Mouse (Mus musculus): Measurements from ENCODE around the gene Dock9. TPM values are rescaled to one million over a fixed set of nuclear protein-coding genes. Genes with fewer than 3 reads are reported as not detected.
"Not testable (repeated sequence)": the region's sequence is repeated elsewhere in the genome, so short reads cannot be mapped to it uniquely, and the experiment has no call there.

The Dock9 gene
- polyA plus RNA-seq, 1 experiment from 2014 or later = 7.0 TPM

GRCm38 (mm10) chr14:121700013-121700412 lies 97.6 kb downstream of the Dock9 start:
- H3K27ac ChIP-seq (ENCODE audit: poor library complexity, severe bottlenecking) = no peak overlapping the region
- no peak for ATAC-seq (ENCODE audit: insufficient number of reproducible peaks, low FRiP score)
- H3K9ac ChIP-seq = no peak overlapping the region
- no peaks in the 10 kb centered on the region for H3K27me3 ChIP-seq (replicated peaks)
- H3K36me3 ChIP-seq = no peaks in the 10 kb centered on the region
- no peak overlapping the region for H3K4me2 ChIP-seq
- H3K9me3 ChIP-seq (replicated peaks) = no peaks in the 10 kb centered on the region
- 80% methylated on average over 1 of the region's 1 CpGs for WGBS
- H3K4me3 ChIP-seq = no peak overlapping the region
- H3K4me1 ChIP-seq (replicated peaks) = peaks cover 30% of the 10 kb centered on the region

GRCm38 (mm10) chr14:121698620-121698950 lies 99.1 kb downstream of the Dock9 start:
- WGBS = 30% methylated on average over 7 of the region's 7 CpGs
- H3K27ac ChIP-seq (ENCODE audit: poor library complexity, severe bottlenecking) = peak overlapping the region; percentile 73
- 0 out of 2 replicates have a peak overlapping the region, but pooled peaks have one; percentile 53 for H3K9ac ChIP-seq
- H3K36me3 ChIP-seq = no peaks in the 10 kb centered on the region
- H3K9me3 ChIP-seq (replicated peaks) = no peaks in the 10 kb centered on the region
- no peaks in the 10 kb centered on the region for H3K27me3 ChIP-seq (replicated peaks)
- H3K4me3 ChIP-seq = peak overlapping the region; percentile 44
- peak overlapping the region; percentile 79 for H3K4me2 ChIP-seq
- H3K4me1 ChIP-seq (replicated peaks) = peaks cover 34% of the 10 kb centered on the region
- no peak for ATAC-seq (ENCODE audit: insufficient number of reproducible peaks, low FRiP score)

DNA sequence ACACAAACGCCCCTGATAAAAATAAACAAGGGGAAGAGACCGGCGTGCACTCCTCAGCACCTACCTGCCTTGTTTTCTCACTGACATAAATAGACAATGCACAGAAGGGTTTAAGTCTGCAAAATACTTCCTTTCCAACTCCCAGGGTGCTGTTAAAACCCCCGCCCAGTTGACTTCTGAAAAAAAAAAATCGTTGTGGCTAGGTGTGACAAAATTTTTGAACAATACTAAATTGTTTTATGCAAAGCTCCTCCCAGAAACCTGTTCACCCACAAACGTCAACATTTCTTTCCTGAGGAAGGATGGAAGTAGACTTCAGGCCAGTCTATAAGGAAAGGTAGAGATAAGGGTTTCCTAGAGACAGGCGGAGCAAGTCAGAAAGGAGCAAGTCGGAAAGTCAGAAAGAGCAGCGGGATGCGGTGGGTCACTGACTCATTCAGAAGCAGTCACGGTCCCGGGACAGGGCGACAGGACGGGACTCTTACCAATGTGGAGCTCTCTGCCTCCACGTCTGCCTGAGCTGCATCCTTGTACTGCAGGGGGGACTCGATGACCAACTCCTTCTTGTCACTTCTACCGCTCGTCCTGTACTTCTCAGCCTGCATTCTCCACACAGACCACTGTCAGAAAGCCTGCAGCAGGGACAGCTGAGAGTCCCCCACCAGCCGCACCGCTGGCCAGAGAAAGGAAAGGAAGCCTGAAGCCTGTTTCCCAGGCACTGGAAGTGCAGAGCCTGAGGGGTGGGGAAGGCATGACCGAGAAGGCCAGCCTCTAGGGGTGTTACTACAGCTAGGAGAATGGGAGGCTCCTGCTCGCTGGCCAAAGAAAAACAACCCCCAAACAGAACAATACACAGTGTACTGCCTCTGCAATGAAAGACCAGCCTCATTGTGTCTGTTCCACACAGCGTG lies 99.7 kb downstream of the Dock9 start:
- Histone ChIP-seq H3K4me1 (replicated peaks) (peaks cover 32% of the 10 kb centered on the region), H3K4me2 (peak overlapping the region; percentile 79)
- WGBS = 6% methylated on average over 23 of the region's 23 CpGs

DNA sequence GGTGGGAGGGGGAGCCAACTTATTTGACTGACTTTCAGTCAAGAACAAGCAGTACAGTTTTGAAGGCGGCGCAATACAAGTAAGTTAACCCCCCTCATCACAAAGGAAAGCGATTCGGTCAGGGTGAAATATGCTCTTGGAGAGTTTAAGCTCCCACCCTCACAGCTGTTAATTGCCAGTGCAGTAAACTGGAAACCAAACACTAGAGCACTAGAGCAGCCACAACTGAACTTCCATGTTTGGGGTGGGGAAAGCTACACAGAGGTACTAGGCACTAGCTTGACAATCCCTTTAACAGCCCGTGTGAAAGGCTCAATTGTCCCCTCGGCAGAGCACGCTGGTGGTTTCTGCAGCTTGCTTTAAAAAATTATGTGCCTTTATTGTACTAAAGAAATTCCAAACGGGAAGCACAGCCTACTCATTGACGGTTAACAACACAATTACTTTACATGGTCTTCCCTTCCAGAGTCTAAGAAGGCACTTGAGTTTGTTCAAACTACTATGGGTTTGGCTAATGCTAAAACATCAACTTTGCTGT lies 100.4 kb downstream of the Dock9 start:
- WGBS = 56% methylated on average over 9 of the region's 9 CpGs
- peak overlapping the region; percentile 25; the same call in 1 of the 2 replicates for H3K27ac ChIP-seq (ENCODE audit: poor library complexity, severe bottlenecking)
- no peak for ATAC-seq (ENCODE audit: insufficient number of reproducible peaks, low FRiP score)
- no peaks in the 10 kb centered on the region for H3K36me3 ChIP-seq
- H3K27me3 ChIP-seq (replicated peaks) = no peaks in the 10 kb centered on the region
- H3K4me3 ChIP-seq = peak overlapping the region; percentile 44
- no peak overlapping the region; the same call in 1 of the 2 replicates for H3K9ac ChIP-seq
- no peaks in the 10 kb centered on the region for H3K9me3 ChIP-seq (replicated peaks)
- H3K4me2 ChIP-seq = peak overlapping the region; percentile 79
- peaks cover 31% of the 10 kb centered on the region for H3K4me1 ChIP-seq (replicated peaks)

More for the DNA sequence above, 99.7 kb downstream of the Dock9 start:
- H3K27me3 ChIP-seq (replicated peaks) = no peaks in the 10 kb centered on the region
- H3K9ac ChIP-seq = peak overlapping the region; percentile 53
- ATAC-seq (ENCODE audit: insufficient number of reproducible peaks, low FRiP score) = peak; percentile 76
- peak overlapping the region; percentile 73 for H3K27ac ChIP-seq (ENCODE audit: poor library complexity, severe bottlenecking)
- no peaks in the 10 kb centered on the region for H3K9me3 ChIP-seq (replicated peaks)
- peak overlapping the region; percentile 44 for H3K4me3 ChIP-seq
- H3K36me3 ChIP-seq = no peaks in the 10 kb centered on the region

DNA sequence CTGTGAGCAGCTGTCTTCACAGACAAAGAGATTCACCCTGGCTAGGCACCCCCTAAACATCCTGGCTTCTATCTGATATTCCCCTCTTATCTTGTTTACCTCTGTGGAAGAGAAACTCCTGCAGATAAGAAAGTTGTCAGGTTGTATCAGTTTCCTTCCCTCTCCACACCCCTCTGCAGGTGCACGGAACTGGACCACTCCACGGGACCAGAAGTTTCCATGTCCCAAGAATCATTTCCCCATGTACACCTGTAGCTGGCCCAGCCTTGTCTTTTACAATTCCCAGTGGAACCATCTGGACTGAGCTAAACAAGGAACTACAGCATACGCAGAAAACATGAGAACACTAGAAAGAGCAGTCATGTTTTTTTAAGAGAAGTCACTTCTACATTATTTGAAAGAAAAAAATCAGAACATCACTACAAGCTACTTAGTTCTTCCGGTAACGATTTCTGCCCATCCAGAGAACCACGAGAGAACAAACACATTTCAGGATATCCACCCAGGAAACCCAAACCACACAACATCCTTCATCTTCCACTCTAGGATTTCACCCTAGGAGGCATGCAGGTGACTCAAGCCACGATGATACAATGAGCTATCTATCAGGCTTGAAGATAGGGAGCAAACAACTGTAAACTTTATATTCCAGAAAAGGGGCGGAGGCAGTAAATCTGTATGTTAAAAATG lies 101.1 kb downstream of the Dock9 start:
- no peak overlapping the region for H3K9ac ChIP-seq
- peak overlapping the region; percentile 44; the same call in 1 of the 2 replicates for H3K4me3 ChIP-seq
- no peak overlapping the region for H3K27ac ChIP-seq (ENCODE audit: poor library complexity, severe bottlenecking)
- H3K4me2 ChIP-seq = peak overlapping the region; percentile 79
- H3K9me3 ChIP-seq (replicated peaks) = no peaks in the 10 kb centered on the region
- no peaks in the 10 kb centered on the region for H3K27me3 ChIP-seq (replicated peaks)
- WGBS = 68% methylated on average over 8 of the region's 8 CpGs
- no peak for ATAC-seq (ENCODE audit: insufficient number of reproducible peaks, low FRiP score)
- H3K4me1 ChIP-seq (replicated peaks) = peaks cover 31% of the 10 kb centered on the region
- no peaks in the 10 kb centered on the region for H3K36me3 ChIP-seq

- H3K27me3 ChIP-seq (replicated peaks) = no peaks in the 10 kb centered on the region
- H3K9me3 ChIP-seq (replicated peaks) = no peaks in the 10 kb centered on the region
- no peak for ATAC-seq (ENCODE audit: insufficient number of reproducible peaks, low FRiP score)
- no peaks in the 10 kb centered on the region for H3K36me3 ChIP-seq
- H3K27ac ChIP-seq (ENCODE audit: poor library complexity, severe bottlenecking) = no peak overlapping the region
- H3K4me1 ChIP-seq (replicated peaks) = peaks cover 32% of the 10 kb centered on the region
- no peak overlapping the region for H3K9ac ChIP-seq
- WGBS = 80% methylated on average over 3 of the region's 3 CpGs
- no peak overlapping the region for H3K4me2 ChIP-seq
- no peak overlapping the region for H3K4me3 ChIP-seq
Measured at GRCm38 (mm10) chr14:121694706-121695105, 102.9 kb downstream of the Dock9 start.

DNA sequence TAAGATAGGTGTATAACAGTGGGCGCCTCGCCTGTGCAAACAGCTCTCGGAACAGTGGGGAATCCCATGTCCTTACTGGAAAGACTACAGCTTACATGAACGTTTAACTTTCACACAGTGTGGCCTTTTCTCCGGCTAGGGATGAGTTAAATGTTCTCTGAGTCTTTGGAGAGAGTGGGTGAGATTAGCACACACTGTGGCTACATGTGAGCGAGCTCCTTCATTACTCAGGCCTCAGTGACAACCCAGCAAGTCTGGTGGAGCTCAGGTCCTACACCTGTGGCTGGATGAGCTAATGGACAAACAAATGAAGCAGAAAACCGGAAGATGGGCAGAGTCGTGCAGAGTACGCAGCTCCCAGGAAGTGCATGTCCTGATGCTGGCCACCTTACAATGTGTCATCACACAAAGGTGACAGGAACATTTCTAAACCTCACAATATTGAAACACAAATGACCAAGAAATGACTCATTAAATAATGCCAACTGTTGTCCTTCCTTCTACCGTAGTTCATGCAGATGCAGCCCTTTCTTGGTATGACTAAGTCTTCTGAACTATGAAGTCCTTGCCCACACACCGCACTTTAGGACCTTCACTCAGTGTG lies 103.5 kb downstream of the Dock9 start:
- no peak overlapping the region for H3K4me3 ChIP-seq
- no peak overlapping the region for H3K27ac ChIP-seq (ENCODE audit: poor library complexity, severe bottlenecking)
- no peak overlapping the region for H3K9ac ChIP-seq
- no peak for ATAC-seq (ENCODE audit: insufficient number of reproducible peaks, low FRiP score)
- no peaks in the 10 kb centered on the region for H3K9me3 ChIP-seq (replicated peaks)
- H3K4me2 ChIP-seq = no peak overlapping the region
- 82% methylated on average over 11 of the region's 11 CpGs for WGBS
- peaks cover 36% of the 10 kb centered on the region for H3K4me1 ChIP-seq (replicated peaks)
- H3K27me3 ChIP-seq (replicated peaks) = no peaks in the 10 kb centered on the region
- H3K36me3 ChIP-seq = no peaks in the 10 kb centered on the region

- WGBS = 61% methylated on average over 5 of the region's 5 CpGs
- not testable (repeated sequence) for H3K36me3 ChIP-seq; H3K4me3 ChIP-seq; H3K27ac ChIP-seq (ENCODE audit: poor library complexity, severe bottlenecking); H3K9ac ChIP-seq; H3K4me2 ChIP-seq; H3K9me3 ChIP-seq (replicated peaks); ATAC-seq (ENCODE audit: insufficient number of reproducible peaks, low FRiP score); H3K27me3 ChIP-seq (replicated peaks)
- peaks cover 19% of the 10 kb centered on the region for H3K4me1 ChIP-seq (replicated peaks)
Measured at GRCm38 (mm10) chr14:121689649-121690048, 108.0 kb downstream of the Dock9 start.

DNA sequence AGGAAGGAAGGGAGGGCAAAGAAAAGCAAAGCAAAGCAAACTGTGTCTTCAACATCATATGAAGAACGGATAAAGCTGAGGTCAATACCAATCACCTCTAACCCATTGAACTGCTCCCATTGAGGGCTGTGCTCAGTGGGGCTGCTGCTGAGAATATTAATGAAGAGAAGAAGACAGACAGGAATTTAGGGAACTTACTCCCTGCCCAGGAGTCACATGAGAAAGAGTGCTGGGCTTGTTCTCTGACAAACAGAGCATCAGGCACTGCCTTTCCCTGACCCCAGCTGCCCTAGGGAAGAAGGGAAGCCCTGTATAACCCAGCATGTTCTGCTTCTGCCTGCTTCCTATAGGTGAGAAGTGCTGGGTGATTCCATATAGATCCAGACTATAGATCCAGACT lies 109.5 kb downstream of the Dock9 start:
- Histone ChIP-seq H3K9ac (no peak overlapping the region), H3K4me3 (no peak overlapping the region), H3K27me3 (replicated peaks) (no peaks in the 10 kb centered on the region), H3K36me3 (no peaks in the 10 kb centered on the region), H3K4me1 (replicated peaks) (peaks cover 18% of the 10 kb centered on the region), H3K4me2 (no peak overlapping the region), H3K27ac (ENCODE audit: poor library complexity, severe bottlenecking) (no peak overlapping the region), H3K9me3 (replicated peaks) (no peaks in the 10 kb centered on the region)
- ATAC-seq (ENCODE audit: insufficient number of reproducible peaks, low FRiP score) = no peak
- 61% methylated on average over 1 of the region's 1 CpGs for WGBS

DNA sequence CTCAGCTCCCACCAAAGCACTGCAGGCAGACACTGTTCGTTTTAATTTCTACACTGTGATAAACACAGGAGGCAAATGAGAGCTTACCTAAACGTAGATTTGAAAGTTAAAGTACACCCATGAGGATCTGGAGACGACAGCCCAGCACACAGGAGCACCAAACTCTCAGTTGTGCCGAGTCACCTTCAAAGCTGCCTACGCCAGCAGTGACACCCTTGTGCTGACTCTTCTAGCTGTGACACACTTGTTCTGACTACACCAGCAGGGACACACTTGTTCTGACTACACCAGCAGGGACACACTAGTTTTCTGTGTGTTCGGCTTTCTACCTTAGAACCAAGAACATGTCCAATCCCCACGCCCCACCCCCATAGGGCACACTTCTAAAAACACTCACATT lies 110.4 kb downstream of the Dock9 start:
- no peak for ATAC-seq (ENCODE audit: insufficient number of reproducible peaks, low FRiP score)
- WGBS = 75% methylated on average over 7 of the region's 7 CpGs
- no peak overlapping the region for H3K9ac ChIP-seq
- H3K27me3 ChIP-seq (replicated peaks) = no peaks in the 10 kb centered on the region
- no peak overlapping the region for H3K27ac ChIP-seq (ENCODE audit: poor library complexity, severe bottlenecking)
- no peaks in the 10 kb centered on the region for H3K36me3 ChIP-seq
- H3K4me3 ChIP-seq = no peak overlapping the region
- H3K9me3 ChIP-seq (replicated peaks) = no peaks in the 10 kb centered on the region
- H3K4me1 ChIP-seq (replicated peaks) = peaks cover 21% of the 10 kb centered on the region
- no peak overlapping the region for H3K4me2 ChIP-seq

DNA sequence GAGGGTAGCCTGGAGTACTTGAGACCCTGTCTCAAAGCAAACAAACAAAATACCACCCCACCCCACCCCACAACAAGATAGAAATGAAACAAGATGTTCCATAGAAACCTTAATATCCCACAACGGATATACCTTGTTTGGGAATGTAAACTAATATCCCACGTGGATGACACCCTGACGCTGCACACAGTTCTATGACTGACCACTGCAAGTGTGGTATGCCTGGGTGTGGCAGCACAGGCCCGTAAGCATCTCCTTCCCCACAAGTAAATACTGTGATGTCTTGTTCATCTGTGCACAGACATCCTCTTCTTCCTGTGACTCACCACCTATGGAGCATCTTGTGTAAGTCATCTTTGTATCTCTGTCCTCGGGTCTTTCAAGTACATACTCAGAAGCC lies 118.7 kb downstream of the Dock9 start:
- no peaks in the 10 kb centered on the region for H3K9me3 ChIP-seq (replicated peaks)
- no peaks in the 10 kb centered on the region for H3K27me3 ChIP-seq (replicated peaks)
- WGBS = 77% methylated on average over 5 of the region's 5 CpGs
- no peak overlapping the region for H3K9ac ChIP-seq
- H3K4me3 ChIP-seq = no peak overlapping the region
- ATAC-seq (ENCODE audit: insufficient number of reproducible peaks, low FRiP score) = no peak
- H3K36me3 ChIP-seq = no peaks in the 10 kb centered on the region
- H3K27ac ChIP-seq (ENCODE audit: poor library complexity, severe bottlenecking) = no peak overlapping the region
- no peak overlapping the region for H3K4me2 ChIP-seq
- H3K4me1 ChIP-seq (replicated peaks) = peaks cover 28% of the 10 kb centered on the region

All from heart, embryonic 12.5 days (tissue).